Mouse (Mus musculus) adipocyte (in vitro differentiated cells): Measurements from ENCODE around the gene Txnrd2.

ENCODE experiments used
- DNase-seq: peaks from one replicate; pipeline ENCODE4 v3.0.0-alpha.2; 2016; ENCODE audit warnings: low spot score

Gene Txnrd2

DNA sequence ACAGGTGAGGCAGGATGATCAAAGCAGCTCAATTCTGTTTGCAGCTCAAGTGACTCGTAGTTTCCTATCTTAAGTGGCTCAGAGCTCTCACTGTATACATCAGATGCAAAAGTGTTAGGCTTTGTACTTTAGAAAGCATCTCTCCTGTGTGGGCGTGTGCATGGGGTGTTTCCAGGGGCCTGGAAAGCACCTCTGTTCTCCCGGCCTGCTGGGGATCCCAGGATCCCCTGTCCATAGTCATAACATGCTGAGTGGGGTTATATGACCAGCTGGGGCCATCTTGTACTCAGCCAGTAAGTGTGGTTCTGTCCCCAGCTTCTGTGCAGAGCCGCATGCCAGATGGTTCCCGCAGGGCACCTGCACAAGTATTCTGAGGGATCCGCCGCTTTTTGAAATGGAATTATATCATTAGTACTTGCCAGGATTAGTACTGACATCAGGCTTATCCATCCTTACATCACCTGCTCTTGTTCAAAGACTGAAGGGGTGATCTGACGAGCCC is 26.2 kb downstream of the Txnrd2 start:
- DNase-seq = no peak

- no peak for DNase-seq
Measured at GRCm38 (mm10) chr16:18453846-18454245, 27.7 kb downstream of the Txnrd2 start.

DNA sequence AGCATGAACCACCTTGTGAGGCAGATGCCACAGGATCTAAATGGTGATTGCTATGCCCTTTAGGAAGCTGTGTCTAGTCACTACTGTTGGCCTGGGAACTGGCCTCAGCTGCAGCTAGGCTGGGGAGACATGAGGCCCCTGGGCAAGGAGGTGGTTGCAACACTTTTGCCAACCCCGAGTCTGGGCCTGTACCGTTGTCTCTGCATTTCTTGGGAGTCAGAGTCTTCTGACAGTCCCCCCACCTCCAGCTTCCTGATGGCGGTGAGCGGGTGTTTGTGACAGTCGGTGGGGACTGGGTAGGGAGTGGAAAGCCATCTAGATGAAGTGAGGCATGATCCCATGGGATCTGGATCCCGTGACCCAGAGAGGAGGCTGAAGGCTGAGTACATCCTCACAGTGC is 29.2 kb downstream of the Txnrd2 start:
- DNase-seq = no peak

DNA sequence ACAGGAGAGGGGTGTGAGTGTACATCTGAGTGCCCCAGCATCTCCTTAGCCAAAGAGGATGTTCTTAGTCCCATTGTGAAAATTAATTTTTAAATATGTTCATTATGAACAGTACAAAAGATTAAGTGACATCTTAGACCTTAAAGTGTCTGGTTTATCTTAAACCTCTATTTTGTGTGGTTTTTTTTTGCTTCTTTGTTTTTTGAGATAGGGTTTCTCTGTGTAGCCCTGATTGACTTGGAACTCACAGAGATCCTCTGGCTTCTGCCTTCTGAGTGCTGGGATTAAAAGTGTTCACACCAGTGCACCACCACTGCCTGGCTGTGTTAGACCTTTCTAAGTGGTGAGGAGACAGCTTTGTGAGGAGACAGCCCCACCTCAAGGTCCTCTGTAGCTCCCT is 32.5 kb downstream of the Txnrd2 start:
- DNase-seq = no peak

DNA sequence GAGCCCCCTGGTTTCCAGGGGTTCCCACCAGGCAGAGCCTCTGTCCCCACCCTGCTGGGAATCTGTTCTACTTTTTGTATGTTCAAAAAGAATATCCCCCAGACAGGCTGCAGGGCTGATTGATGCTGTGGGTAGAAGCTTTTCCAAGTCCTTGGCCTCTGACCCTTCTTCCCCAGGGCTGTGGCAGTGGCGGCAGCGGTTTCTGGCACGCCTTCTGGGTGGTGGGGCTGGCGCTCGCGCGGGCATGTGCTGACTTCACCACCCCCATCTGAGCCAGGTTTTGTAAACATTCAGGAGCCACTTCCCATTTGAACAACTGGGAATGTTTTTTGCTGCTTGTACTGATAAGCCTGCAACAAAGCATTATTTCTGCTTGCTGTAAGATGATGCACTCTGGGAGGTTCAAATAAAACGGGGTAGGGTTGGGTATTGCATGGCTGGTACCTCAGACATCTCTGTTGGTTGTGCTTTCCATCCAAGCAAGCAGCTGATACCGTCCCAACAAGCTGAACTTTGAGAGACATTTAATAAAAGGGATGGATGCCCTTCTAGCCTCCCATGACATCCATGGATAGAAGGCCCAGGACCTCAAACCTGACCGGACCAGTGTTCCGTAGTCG is 33.3 kb downstream of the Txnrd2 start:
- no peak for DNase-seq

DNA sequence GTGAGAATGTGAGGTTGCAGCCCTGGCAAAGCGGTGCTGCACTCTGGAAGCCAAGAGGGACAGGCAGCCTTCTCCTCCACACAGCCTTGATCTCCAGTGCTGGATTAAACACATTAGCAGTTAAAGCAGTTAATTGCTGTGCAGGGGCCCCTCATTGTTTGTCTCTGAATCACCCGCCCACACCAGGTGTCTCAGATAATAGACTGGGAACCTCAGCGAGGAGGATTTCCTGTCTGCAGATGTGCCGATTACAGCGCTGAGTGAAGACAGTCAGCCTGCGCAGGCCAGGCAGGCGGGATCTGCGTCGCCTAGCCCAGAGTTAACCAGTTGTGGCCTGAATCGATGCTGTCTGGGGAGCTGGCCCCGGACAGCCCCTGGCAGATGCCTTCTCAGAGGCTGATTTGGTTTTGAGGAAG is 33.8 kb downstream of the Txnrd2 start:
- no peak for DNase-seq

DNA sequence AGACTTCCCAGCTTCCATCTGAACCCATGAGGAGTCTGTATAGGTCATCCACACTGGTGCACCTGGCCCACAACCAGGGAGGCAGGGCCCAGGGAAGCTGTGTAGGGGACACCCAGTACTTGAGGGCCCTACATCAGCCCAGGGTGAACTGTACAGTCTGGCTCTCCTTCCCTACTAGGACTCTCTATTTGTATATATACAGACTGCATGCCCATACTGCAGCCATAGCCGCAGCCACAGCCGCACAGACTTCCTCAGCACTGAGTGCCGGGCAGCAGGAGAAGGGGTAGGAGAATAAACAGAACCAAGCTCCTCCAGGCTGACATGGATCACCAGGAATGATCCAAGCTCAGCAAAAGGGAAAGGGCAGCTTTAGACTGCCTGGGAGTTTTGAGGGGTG is 34.6 kb downstream of the Txnrd2 start:
- no peak for DNase-seq

GRCm38 (mm10) chr16:18462031-18462430 is 35.8 kb downstream of the Txnrd2 start:
- DNase-seq = no peak

DNA sequence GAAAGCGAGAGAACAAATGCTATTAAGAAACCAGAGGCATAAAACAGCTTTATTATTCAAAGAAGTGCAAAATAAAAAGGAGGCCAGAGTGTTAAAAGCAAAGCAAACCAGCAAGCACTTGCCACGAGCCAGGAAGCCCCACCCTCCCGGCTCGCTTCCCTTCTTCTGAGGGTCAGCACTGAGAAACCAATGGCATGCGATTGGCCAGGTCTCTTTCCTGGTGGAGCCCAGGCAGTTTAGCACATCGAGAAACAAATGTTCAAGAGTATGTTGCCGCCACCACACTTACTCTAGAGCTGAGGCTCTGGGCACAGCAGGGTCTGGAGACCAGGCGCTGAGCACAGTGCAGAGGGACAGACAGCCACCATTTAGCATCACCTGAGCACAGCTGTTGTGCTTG is 36.4 kb downstream of the Txnrd2 start:
- DNase-seq = no peak

GRCm38 (mm10) chr16:18464271-18464670 is 38.1 kb downstream of the Txnrd2 start:
- DNase-seq = no peak

DNA sequence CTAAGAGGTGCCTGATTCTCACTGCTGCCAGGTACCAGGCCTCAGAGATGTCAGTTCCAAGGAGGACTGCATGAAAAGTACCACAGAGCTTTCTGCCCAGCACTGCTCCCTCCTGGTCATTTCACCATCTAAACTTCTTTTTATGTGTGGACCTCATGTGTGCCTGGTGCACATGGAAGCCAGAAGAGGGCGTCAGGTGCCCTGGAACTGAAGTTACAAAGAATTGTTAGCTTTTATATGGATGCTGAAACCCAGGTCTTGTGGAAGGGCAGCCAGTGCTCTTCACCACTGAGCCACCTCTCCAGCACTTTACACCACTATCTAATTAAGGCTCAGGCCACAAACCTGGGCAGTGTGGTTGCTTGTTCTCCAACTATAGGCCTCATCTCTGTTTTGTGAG is 44.6 kb downstream of the Txnrd2 start:
- DNase-seq = no peak

GRCm38 (mm10) chr16:18471381-18471955 is 45.3 kb downstream of the Txnrd2 start:
- no peak for DNase-seq

DNA sequence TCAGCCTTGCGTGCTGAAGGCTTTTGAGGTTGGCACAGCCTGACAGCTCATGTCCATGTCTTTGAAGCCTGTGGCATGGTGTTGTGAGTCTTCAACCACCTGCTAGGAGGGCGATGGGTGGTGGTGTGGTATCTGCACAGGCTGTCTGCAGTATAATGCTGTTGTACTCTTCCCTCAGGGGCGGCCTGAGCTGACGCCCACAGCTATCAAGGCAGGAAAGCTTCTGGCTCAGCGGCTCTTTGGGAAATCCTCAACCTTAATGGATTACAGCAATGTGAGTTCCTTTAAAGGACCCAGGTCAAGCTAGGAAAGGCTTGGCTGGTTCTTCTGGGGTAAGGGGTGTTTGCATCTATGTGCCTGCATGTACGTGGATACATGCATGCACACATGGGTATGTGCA is 45.8 kb downstream of the Txnrd2 start:
- no peak for DNase-seq

DNA sequence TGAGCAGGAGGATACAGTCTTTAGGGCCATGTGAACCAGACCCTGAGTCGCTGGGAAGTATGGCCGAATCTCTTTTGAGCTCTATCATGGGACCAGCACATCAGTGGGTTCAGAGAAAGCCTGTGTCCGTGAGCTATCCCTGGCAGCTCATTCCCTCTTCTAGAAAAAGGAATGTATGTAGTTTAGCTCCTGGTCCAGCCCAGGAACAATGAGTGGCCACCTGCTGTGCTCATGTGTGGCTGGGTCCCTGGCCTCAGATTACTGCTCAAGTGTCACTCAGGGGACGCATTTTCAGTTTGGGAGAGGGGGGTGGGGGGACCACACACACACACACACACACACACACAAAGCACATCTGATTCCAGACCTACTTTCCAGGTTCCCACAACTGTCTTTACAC is 46.2 kb downstream of the Txnrd2 start:
- no peak for DNase-seq

DNA sequence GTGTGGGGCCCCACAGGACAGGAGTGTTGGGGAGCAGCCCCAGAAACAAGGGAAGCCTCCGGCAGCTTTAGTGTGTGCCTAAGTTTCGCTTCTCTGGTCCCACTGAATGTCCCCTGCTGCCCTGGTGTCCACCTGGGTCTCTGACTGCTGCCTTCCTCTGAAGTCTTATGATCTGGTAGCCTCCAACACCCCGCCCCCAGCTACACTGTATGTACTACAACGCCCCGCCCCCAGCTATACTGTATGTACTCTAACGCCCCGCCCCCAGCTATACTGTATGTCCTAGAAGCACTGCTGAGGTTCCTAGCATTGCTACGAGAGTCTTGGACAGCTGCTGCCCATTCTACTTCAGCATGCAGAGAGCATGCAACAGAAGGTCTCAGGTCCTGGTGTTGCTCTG is 46.8 kb downstream of the Txnrd2 start:
- DNase-seq = no peak

GRCm38 (mm10) chr16:18474021-18474420 is 47.8 kb downstream of the Txnrd2 start:
- no peak for DNase-seq

DNA sequence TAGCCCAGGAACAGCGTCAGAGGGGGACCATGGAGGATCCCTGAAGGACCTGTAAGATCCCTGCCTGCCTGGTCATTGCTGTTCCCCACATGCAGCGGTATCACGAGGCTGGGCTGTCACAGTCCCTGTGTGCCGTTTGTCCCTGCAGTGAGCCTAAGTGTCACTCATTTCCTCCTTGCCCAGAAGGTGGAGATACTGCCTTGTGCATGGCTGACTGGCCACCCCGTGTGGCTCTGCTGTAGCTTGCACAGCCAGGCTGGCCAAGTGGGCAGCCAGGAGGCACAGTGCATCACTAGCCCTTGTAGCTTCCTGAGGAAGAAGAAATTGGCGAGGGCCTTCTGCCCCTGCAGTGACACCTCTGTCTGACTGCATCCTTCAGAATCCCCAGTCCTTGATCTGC is 51.8 kb downstream of the Txnrd2 start:
- no peak for DNase-seq

DNA sequence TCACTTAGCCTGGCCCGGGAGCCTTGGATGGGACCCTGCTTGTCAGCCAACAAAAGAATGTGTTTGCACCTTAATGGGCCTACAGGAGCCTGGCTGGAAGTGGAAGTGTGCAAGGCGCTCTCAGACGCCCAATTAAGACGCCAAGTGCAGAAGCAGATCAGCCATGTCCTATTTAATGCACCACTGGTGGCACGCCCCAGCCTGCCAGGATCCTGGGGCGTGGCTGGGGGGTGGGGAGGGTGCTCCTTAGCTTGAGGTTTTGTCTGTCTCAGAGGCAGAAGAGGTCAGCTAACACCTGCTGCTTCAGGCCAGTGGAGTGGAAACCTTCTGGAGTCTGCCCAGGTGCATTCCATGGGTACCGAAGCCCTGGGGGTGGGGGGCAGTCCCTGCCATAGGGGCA is 53.5 kb downstream of the Txnrd2 start:
- no peak for DNase-seq

- peak; percentile 11 for DNase-seq
Measured at GRCm38 (mm10) chr16:18480933-18481485, 54.8 kb downstream of the Txnrd2 start.

- DNase-seq = no peak
Measured at GRCm38 (mm10) chr16:18482431-18482830, 56.2 kb downstream of the Txnrd2 start.

DNA sequence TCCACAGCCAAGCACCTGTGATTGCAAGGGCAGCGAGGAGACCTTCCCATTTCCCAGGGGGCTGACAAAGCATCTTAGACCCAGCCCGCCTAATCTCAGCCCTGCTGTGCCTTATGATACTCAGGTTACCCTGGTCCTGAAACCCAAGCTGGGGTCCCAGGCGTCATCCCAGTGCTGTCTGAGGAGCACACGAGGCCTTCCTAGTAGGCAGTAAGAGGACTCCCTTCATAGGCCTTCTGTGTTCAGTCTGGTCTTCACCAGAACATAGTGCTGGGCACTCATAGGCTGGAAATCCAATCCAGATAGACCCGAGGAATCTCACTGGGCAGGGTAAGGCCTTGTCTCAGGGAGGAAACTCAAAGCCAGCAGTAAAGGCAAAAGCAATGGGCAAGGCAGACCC is 57.7 kb downstream of the Txnrd2 start:
- no peak for DNase-seq

DNA sequence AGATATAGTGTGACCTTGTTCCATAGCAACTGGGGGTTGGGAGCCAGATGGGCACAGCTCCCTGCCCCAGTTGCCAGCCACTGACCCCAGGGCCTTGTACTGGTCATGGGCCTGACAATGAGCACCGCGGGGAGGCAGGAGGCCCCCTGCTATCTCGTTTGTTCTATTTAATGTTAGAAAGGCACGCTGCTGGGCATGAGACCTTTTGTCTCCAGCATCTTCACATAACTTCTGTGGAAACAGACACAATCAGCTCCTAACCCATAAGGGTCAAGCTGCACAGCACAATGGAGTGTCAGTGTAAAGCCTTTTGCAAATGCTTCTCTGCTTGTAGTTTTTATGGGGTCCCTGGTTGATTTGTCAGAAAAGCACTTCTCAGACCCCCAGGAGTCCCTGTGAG is 58.2 kb downstream of the Txnrd2 start:
- no peak for DNase-seq

DNA sequence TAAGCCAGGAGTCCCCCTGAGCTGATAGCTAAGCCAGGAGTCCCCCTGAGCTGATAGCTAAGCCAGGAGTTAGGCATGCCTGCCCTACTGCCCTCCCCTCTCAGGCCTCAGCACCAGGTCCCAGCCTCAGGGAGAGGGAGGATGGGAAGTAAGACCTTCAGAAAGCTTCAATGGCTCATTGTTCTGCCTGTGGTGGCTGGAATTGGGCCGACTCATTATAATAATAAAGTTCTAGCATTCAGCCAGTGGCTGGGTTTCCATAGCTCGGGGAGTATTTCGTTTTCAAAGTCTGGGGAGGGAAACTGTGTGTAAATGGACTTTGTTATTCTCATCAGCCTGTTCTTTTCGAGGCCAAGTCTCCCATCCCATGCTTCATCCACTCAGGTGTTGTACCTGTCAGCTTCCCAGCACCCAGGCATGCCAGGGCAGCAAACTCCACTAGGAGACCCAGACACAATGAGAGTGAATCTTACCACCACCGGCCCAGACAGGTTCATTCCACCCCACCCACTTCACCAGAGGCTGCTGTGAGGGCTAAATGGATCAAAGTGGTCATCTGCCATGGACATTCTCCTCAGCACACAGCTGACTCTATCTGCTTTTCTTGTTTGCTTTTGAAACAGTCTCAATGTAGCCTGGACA is 58.7 kb downstream of the Txnrd2 start:
- DNase-seq = no peak
